Mouse (Mus musculus) heart, embryonic 15.5 days (tissue): ENCODE measurements at regions not wholly inside any gene's neighbourhood (a gene's known extent, or its start where the extent isn't known, plus 50 kb on each side); places are given as distances from the start of the nearest gene placed in this dataset.

Experiments used
- ATAC-seq: fragments of 200-750 bp; cut with Nextera tagmentation; replicated peaks from 2 replicates; pipeline ENCODE4 v1.8.0; 2017; ENCODE audit warnings: low read depth, moderate TSS enrichment; ENCODE audit not compliant: insufficient number of reproducible peaks, insufficient read depth, low FRiP score
- H3K27ac ChIP-seq: fragments of 300-500 bp; sonication (generic); 2 replicates; pipeline ENCODE4 v1.5.1; 2015; ENCODE audit warnings: mild to moderate bottlenecking, inconsistent platforms
- H3K27me3 ChIP-seq: fragments of 300-500 bp; sonication (generic); 2 replicates; pipeline ENCODE4 v1.6.1; 2015; ENCODE audit warnings: inconsistent platforms
- H3K36me3 ChIP-seq: fragments of 300-500 bp; sonication (generic); 2 replicates; pipeline ENCODE4 v1.6.1; 2015; ENCODE audit warnings: mild to moderate bottlenecking, inconsistent platforms
- H3K4me1 ChIP-seq: fragments of 300-500 bp; sonication (generic); replicated peaks from 2 replicates; pipeline ENCODE4 v1.6.1; 2015; ENCODE audit warnings: inconsistent platforms
- H3K4me2 ChIP-seq: fragments of 300-500 bp; sonication (generic); 2 replicates; pipeline ENCODE4 v1.6.1; 2015; ENCODE audit warnings: inconsistent platforms, mild to moderate bottlenecking, moderate library complexity
- H3K4me3 ChIP-seq: fragments of 300-500 bp; sonication (generic); 2 replicates; pipeline ENCODE4 v1.5.1; 2015; ENCODE audit warnings: mild to moderate bottlenecking, inconsistent platforms
- H3K9ac ChIP-seq: fragments of 300-500 bp; sonication (generic); 2 replicates; pipeline ENCODE4 v1.6.1; 2015; ENCODE audit warnings: mild to moderate bottlenecking, inconsistent platforms
- H3K9me3 ChIP-seq: fragments of 300-500 bp; sonication (generic); replicated peaks from 2 replicates; pipeline ENCODE4 v1.6.1; 2016; ENCODE audit warnings: inconsistent platforms
- WGBS: fragments of 180-500 bp; shearing (Covaris S2); methylation state at CpG from one replicate; pipeline ENCODE4 v1.1.7; 2015; ENCODE audit warnings: mixed read lengths; 5-methylcytosine and 5-hydroxymethylcytosine counted together

- Histone ChIP-seq H3K4me3 (no peak overlapping the region), H3K4me1 (peaks cover 4% of the 10 kb centered on the region; the same call in 1 of the 2 replicates), H3K27ac (peak overlapping the region; percentile 37; the same call in 1 of the 2 replicates), H3K27me3 (no peaks in the 10 kb centered on the region), H3K9ac (no peak overlapping the region), H3K4me2 (no peak overlapping the region), H3K36me3 (no peaks in the 10 kb centered on the region), H3K9me3 (no peaks in the 10 kb centered on the region)
- ATAC-seq: peak; percentile 38
- WGBS: 56% methylated on average over 4 of the region's 4 CpGs
These were observed 406.4 kb downstream of the Sox9 start for GRCm38 (mm10) chr11:113188263-113188920.

GRCm38 (mm10) chr11:113190006-113190405 is 408.0 kb downstream of the Sox9 start:
- H3K4me2 ChIP-seq: no peak overlapping the region
- no peaks in the 10 kb centered on the region for H3K27me3 ChIP-seq
- no peak for ATAC-seq
- no peaks in the 10 kb centered on the region for H3K36me3 ChIP-seq
- WGBS: 76% methylated on average over 6 of the region's 6 CpGs
- no peak overlapping the region for H3K9ac ChIP-seq
- no peaks in the 10 kb centered on the region for H3K9me3 ChIP-seq
- H3K27ac ChIP-seq: no peak overlapping the region
- peaks cover 4% of the 10 kb centered on the region; the same call in 1 of the 2 replicates for H3K4me1 ChIP-seq
- H3K4me3 ChIP-seq: no peak overlapping the region

- H3K4me3 ChIP-seq: no peak overlapping the region
- no peaks in the 10 kb centered on the region for H3K36me3 ChIP-seq
- no peaks in the 10 kb centered on the region for H3K27me3 ChIP-seq
- no peak overlapping the region for H3K4me2 ChIP-seq
- no peaks in the 10 kb centered on the region for H3K9me3 ChIP-seq
- 71% methylated on average over 4 of the region's 4 CpGs for WGBS
- no peak for ATAC-seq
- no peak overlapping the region for H3K27ac ChIP-seq
- H3K9ac ChIP-seq: no peak overlapping the region
- H3K4me1 ChIP-seq: peaks cover 4% of the 10 kb centered on the region; the same call in 1 of the 2 replicates
These were observed 408.5 kb downstream of the Sox9 start for GRCm38 (mm10) chr11:113190520-113190919.

GRCm38 (mm10) chr11:113191006-113191405 is 409.0 kb downstream of the Sox9 start:
- H3K9ac ChIP-seq: no peak overlapping the region
- H3K4me3 ChIP-seq: no peak overlapping the region
- no peak overlapping the region for H3K27ac ChIP-seq
- H3K27me3 ChIP-seq: 0 out of 2 replicates have a peak, but pooled peaks cover 3% of the 10 kb centered on the region
- H3K36me3 ChIP-seq: no peaks in the 10 kb centered on the region
- no peak overlapping the region for H3K4me2 ChIP-seq
- ATAC-seq: no peak
- H3K4me1 ChIP-seq: peaks cover under 1% of the 10 kb centered on the region; the same call in 1 of the 2 replicates
- 90% methylated on average over 7 of the region's 7 CpGs for WGBS
- H3K9me3 ChIP-seq: no peaks in the 10 kb centered on the region

GRCm38 (mm10) chr11:113192086-113192856 is 410.2 kb downstream of the Sox9 start:
- WGBS: 52% methylated on average over 22 of the region's 22 CpGs

GRCm38 (mm10) chr11:113194144-113194827 is 412.3 kb downstream of the Sox9 start:
- Histone ChIP-seq H3K9me3 (no peaks in the 10 kb centered on the region), H3K4me2 (no peak overlapping the region), H3K36me3 (no peaks in the 10 kb centered on the region), H3K4me1 (no peaks in the 10 kb centered on the region), H3K27ac (no peak overlapping the region), H3K4me3 (no peak overlapping the region), H3K27me3 (0 out of 2 replicates have a peak, but pooled peaks cover 3% of the 10 kb centered on the region), H3K9ac (no peak overlapping the region)
- ATAC-seq: no peak
- 69% methylated on average over 15 of the region's 15 CpGs for WGBS

More at GRCm38 (mm10) chr11:113192086-113192856, 410.2 kb downstream of the Sox9 start:
- 0 out of 2 replicates have a peak, but pooled peaks cover 3% of the 10 kb centered on the region for H3K27me3 ChIP-seq
- no peak overlapping the region for H3K9ac ChIP-seq
- H3K9me3 ChIP-seq: no peaks in the 10 kb centered on the region
- H3K4me3 ChIP-seq: no peak overlapping the region
- ATAC-seq: no peak
- no peak overlapping the region for H3K4me2 ChIP-seq
- H3K36me3 ChIP-seq: no peaks in the 10 kb centered on the region
- H3K4me1 ChIP-seq: no peaks in the 10 kb centered on the region
- no peak overlapping the region for H3K27ac ChIP-seq
